Mouse (Mus musculus) liver, embryonic 12.5 days (tissue): Measurements from ENCODE around the gene Nub1. TPM values are rescaled to one million over a fixed set of nuclear protein-coding genes. Genes with fewer than 3 reads are reported as not detected.

ENCODE experiments used
- ATAC-seq: fragments of 200-750 bp; cut with Nextera tagmentation; 2 replicates; pipeline ENCODE4 v1.8.0; 2017; ENCODE audit warnings: moderate number of reproducible peaks, mild to moderate bottlenecking, moderate library complexity
- H3K27ac ChIP-seq: fragments of 300-500 bp; sonication (generic); 2 replicates; pipeline ENCODE4 v1.5.1; 2016; ENCODE audit warnings: mild to moderate bottlenecking
- H3K27me3 ChIP-seq: fragments of 300-500 bp; sonication (generic); replicated peaks from 2 replicates; pipeline ENCODE4 v1.6.1; 2016; ENCODE audit warnings: mild to moderate bottlenecking, moderate library complexity
- H3K36me3 ChIP-seq: fragments of 300-500 bp; sonication (generic); 2 replicates; pipeline ENCODE4 v1.6.1; 2016; ENCODE audit warnings: mild to moderate bottlenecking, moderate library complexity
- H3K4me1 ChIP-seq: fragments of 300-500 bp; sonication (generic); 2 replicates; pipeline ENCODE4 v1.6.1; 2016
- H3K4me2 ChIP-seq: fragments of 300-500 bp; sonication (generic); 2 replicates; pipeline ENCODE4 v1.6.1; 2016; ENCODE audit warnings: mild to moderate bottlenecking, moderate library complexity
- H3K4me3 ChIP-seq: fragments of 300-500 bp; sonication (generic); 2 replicates; pipeline ENCODE4 v1.5.1; 2016; ENCODE audit warnings: mild to moderate bottlenecking, moderate library complexity
- H3K9ac ChIP-seq: fragments of 300-500 bp; sonication (generic); 2 replicates; pipeline ENCODE4 v1.6.1; 2016; ENCODE audit warnings: mild to moderate bottlenecking, moderate library complexity
- H3K9me3 ChIP-seq: fragments of 300-500 bp; sonication (generic); replicated peaks from 2 replicates; pipeline ENCODE4 v1.6.1; 2016; ENCODE audit warnings: mild to moderate bottlenecking, moderate library complexity
- WGBS: fragments of 180-500 bp; shearing (Covaris S2); methylation state at CpG from one replicate; pipeline ENCODE4 v1.1.7; 2016; ENCODE audit not compliant: insufficient replicate concordance; 5-methylcytosine and 5-hydroxymethylcytosine counted together
- polyA plus RNA-seq: library from polyadenylated mRNA; unstranded; fragments of >200 nt; fragmentation: Nextera tagmentation; extraction: Ambion mirVana; gene quantifications from 2 replicates; pipeline ENCODE4 v1.2.1, GENCODE M21; 2016

Gene Nub1
- 16.9 and 17.5 TPM in 2 replicates for polyA plus RNA-seq

GRCm38 (mm10) chr5:24685366-24686093, at the start of gene Nub1:
Gene Nub1 (plus strand): TSS chr5:24685532.
- ATAC-seq: peak; percentile 95
- no peaks in the 10 kb centered on the region for H3K27me3 ChIP-seq
- H3K4me3 ChIP-seq: peak within 1 kb of the TSS; percentile 84
- H3K36me3 ChIP-seq: peaks cover 18% of the 10 kb centered on the region
- WGBS: 1% methylated on average over 53 of the region's 53 CpGs
- peak within 1 kb of the TSS; percentile 84 for H3K9ac ChIP-seq
- H3K9me3 ChIP-seq: no peaks in the 10 kb centered on the region
- peak within 1 kb of the TSS; percentile 93 for H3K27ac ChIP-seq
- H3K4me1 ChIP-seq: peaks cover 28% of the 10 kb centered on the region
- peak within 1 kb of the TSS; percentile 74 for H3K4me2 ChIP-seq

GRCm38 (mm10) chr5:24636987-24637386, 48.3 kb upstream of the Nub1 start:
- Histone ChIP-seq H3K4me1 (no peaks in the 10 kb centered on the region), H3K4me2 (no peak overlapping the region), H3K27ac (no peak overlapping the region), H3K9ac (no peak overlapping the region), H3K4me3 (no peak overlapping the region), H3K9me3 (no peaks in the 10 kb centered on the region), H3K36me3 (no peaks in the 10 kb centered on the region), H3K27me3 (peaks cover 7% of the 10 kb centered on the region)
- ATAC-seq: no peak
- WGBS: 73% methylated on average over 4 of the region's 4 CpGs

GRCm38 (mm10) chr5:24638131-24638530, 47.2 kb upstream of the Nub1 start:
- Histone ChIP-seq H3K36me3 (no peaks in the 10 kb centered on the region), H3K4me1 (no peaks in the 10 kb centered on the region), H3K4me3 (no peak overlapping the region), H3K27me3 (peaks cover 7% of the 10 kb centered on the region; the same call in 1 of the 2 replicates), H3K9me3 (no peaks in the 10 kb centered on the region), H3K9ac (no peak overlapping the region), H3K4me2 (no peak overlapping the region), H3K27ac (no peak overlapping the region)
- ATAC-seq: no peak
- WGBS: 32% methylated on average over 6 of the region's 6 CpGs

- no peak overlapping the region for H3K9ac ChIP-seq
- H3K27me3 ChIP-seq: peaks cover 7% of the 10 kb centered on the region; the same call in 1 of the 2 replicates
- H3K27ac ChIP-seq: no peak overlapping the region
- no peak overlapping the region for H3K4me2 ChIP-seq
- H3K4me1 ChIP-seq: no peaks in the 10 kb centered on the region
- no peak overlapping the region for H3K4me3 ChIP-seq
- no peaks in the 10 kb centered on the region for H3K9me3 ChIP-seq
- no peak for ATAC-seq
- no peaks in the 10 kb centered on the region for H3K36me3 ChIP-seq
- WGBS: 73% methylated on average over 6 of the region's 6 CpGs
Measured at GRCm38 (mm10) chr5:24639081-24639480, 46.3 kb upstream of the Nub1 start.

- ATAC-seq: no peak
- H3K36me3 ChIP-seq: no peaks in the 10 kb centered on the region
Measured at GRCm38 (mm10) chr5:24645454-24645853, 39.9 kb upstream of the Nub1 start.

GRCm38 (mm10) chr5:24649231-24649630, 36.1 kb upstream of the Nub1 start:
- H3K27me3 ChIP-seq: peaks cover 13% of the 10 kb centered on the region
- WGBS: 51% methylated on average over 4 of the region's 4 CpGs
- no peaks in the 10 kb centered on the region for H3K9me3 ChIP-seq
- no peak overlapping the region for H3K9ac ChIP-seq
- H3K4me2 ChIP-seq: no peak overlapping the region
- no peak overlapping the region for H3K27ac ChIP-seq
- ATAC-seq: no peak
- no peak overlapping the region for H3K4me3 ChIP-seq
- no peaks in the 10 kb centered on the region for H3K36me3 ChIP-seq
- 0 out of 2 replicates have a peak, but pooled peaks cover 8% of the 10 kb centered on the region for H3K4me1 ChIP-seq

More at GRCm38 (mm10) chr5:24645454-24645853, 39.9 kb upstream of the Nub1 start:
- Histone ChIP-seq H3K27me3 (0 out of 2 replicates have a peak, but pooled peaks cover 6% of the 10 kb centered on the region), H3K4me3 (no peak overlapping the region), H3K4me2 (no peak overlapping the region), H3K9me3 (no peaks in the 10 kb centered on the region), H3K9ac (no peak overlapping the region), H3K4me1 (no peaks in the 10 kb centered on the region), H3K27ac (no peak overlapping the region)
- WGBS: 65% methylated on average over 1 of the region's 1 CpGs

GRCm38 (mm10) chr5:24649701-24650100, 35.6 kb upstream of the Nub1 start:
- Histone ChIP-seq H3K4me2 (no peak overlapping the region), H3K9ac (no peak overlapping the region), H3K27ac (no peak overlapping the region), H3K9me3 (no peaks in the 10 kb centered on the region), H3K4me3 (no peak overlapping the region), H3K36me3 (no peaks in the 10 kb centered on the region), H3K4me1 (0 out of 2 replicates have a peak, but pooled peaks cover 8% of the 10 kb centered on the region), H3K27me3 (peaks cover 13% of the 10 kb centered on the region)
- ATAC-seq: no peak
- WGBS: 50% methylated on average over 7 of the region's 7 CpGs

GRCm38 (mm10) chr5:24651356-24651755, 34.0 kb upstream of the Nub1 start:
- peaks cover 13% of the 10 kb centered on the region for H3K27me3 ChIP-seq
- no peaks in the 10 kb centered on the region for H3K9me3 ChIP-seq
- H3K27ac ChIP-seq: no peak overlapping the region
- no peaks in the 10 kb centered on the region for H3K36me3 ChIP-seq
- 0 out of 2 replicates have a peak, but pooled peaks cover 8% of the 10 kb centered on the region for H3K4me1 ChIP-seq
- H3K9ac ChIP-seq: no peak overlapping the region
- H3K4me2 ChIP-seq: no peak overlapping the region
- WGBS: 66% methylated on average over 6 of the region's 6 CpGs
- ATAC-seq: no peak
- H3K4me3 ChIP-seq: no peak overlapping the region

GRCm38 (mm10) chr5:24651768-24652752, 33.3 kb upstream of the Nub1 start:
- peaks cover 13% of the 10 kb centered on the region for H3K27me3 ChIP-seq
- no peak overlapping the region for H3K27ac ChIP-seq
- H3K4me1 ChIP-seq: 0 out of 2 replicates have a peak, but pooled peaks cover 8% of the 10 kb centered on the region
- H3K4me3 ChIP-seq: no peak overlapping the region
- H3K36me3 ChIP-seq: no peaks in the 10 kb centered on the region
- no peaks in the 10 kb centered on the region for H3K9me3 ChIP-seq
- 33% methylated on average over 25 of the region's 25 CpGs for WGBS
- no peak overlapping the region for H3K4me2 ChIP-seq
- H3K9ac ChIP-seq: no peak overlapping the region
- 0 out of 2 replicates have a peak, but pooled peaks have one; percentile 40 for ATAC-seq

- no peak overlapping the region for H3K4me2 ChIP-seq
- H3K9ac ChIP-seq: no peak overlapping the region
- H3K4me3 ChIP-seq: no peak overlapping the region
- ATAC-seq: no peak
- 71% methylated on average over 5 of the region's 5 CpGs for WGBS
- no peak overlapping the region for H3K27ac ChIP-seq
- H3K9me3 ChIP-seq: no peaks in the 10 kb centered on the region
- H3K36me3 ChIP-seq: no peaks in the 10 kb centered on the region
- 0 out of 2 replicates have a peak, but pooled peaks cover 8% of the 10 kb centered on the region for H3K4me1 ChIP-seq
- H3K27me3 ChIP-seq: peaks cover 12% of the 10 kb centered on the region
Measured at GRCm38 (mm10) chr5:24652780-24653179, 32.6 kb upstream of the Nub1 start.

GRCm38 (mm10) chr5:24654491-24654890, 30.8 kb upstream of the Nub1 start:
- H3K9ac ChIP-seq: no peak overlapping the region
- no peak for ATAC-seq
- no peak overlapping the region for H3K27ac ChIP-seq
- H3K36me3 ChIP-seq: no peaks in the 10 kb centered on the region
- WGBS: 61% methylated on average over 6 of the region's 6 CpGs
- H3K27me3 ChIP-seq: peaks cover 7% of the 10 kb centered on the region
- H3K4me2 ChIP-seq: no peak overlapping the region
- no peaks in the 10 kb centered on the region for H3K9me3 ChIP-seq
- no peak overlapping the region for H3K4me3 ChIP-seq
- H3K4me1 ChIP-seq: peaks cover 9% of the 10 kb centered on the region; the same call in 1 of the 2 replicates
